Mouse (Mus musculus) thymus, postnatal 36 days (tissue): ENCODE measurements around the gene Rps18.
"Not testable (repeated sequence)": the region's sequence is repeated elsewhere in the genome, so short reads cannot be mapped to it uniquely, and the experiment has no call there.

Source experiments
- DNase-seq, 2 experiments: peaks; one replicate each; pipeline ENCODE4 v3.0.0; 2022; ENCODE audit warnings: mixed read lengths in 2 of 2

Rps18 gene

GRCm38 (mm10) chr17:33920282-33921097, 35.3 kb downstream of the Rps18 start:
- peak; percentile 83 to 87 for DNase-seq

- peak; percentile 75 to 82 for DNase-seq
Observed at GRCm38 (mm10) chr17:33919351-33920281, 36.2 kb downstream of the Rps18 start.

- peak in 1 of 2 experiments; percentile 51 for DNase-seq
Observed at GRCm38 (mm10) chr17:33918293-33919203, 37.3 kb downstream of the Rps18 start.

GRCm38 (mm10) chr17:33917656-33918292, 38.0 kb downstream of the Rps18 start:
- peak in 1 of 2 experiments; percentile 29 for DNase-seq

DNA sequence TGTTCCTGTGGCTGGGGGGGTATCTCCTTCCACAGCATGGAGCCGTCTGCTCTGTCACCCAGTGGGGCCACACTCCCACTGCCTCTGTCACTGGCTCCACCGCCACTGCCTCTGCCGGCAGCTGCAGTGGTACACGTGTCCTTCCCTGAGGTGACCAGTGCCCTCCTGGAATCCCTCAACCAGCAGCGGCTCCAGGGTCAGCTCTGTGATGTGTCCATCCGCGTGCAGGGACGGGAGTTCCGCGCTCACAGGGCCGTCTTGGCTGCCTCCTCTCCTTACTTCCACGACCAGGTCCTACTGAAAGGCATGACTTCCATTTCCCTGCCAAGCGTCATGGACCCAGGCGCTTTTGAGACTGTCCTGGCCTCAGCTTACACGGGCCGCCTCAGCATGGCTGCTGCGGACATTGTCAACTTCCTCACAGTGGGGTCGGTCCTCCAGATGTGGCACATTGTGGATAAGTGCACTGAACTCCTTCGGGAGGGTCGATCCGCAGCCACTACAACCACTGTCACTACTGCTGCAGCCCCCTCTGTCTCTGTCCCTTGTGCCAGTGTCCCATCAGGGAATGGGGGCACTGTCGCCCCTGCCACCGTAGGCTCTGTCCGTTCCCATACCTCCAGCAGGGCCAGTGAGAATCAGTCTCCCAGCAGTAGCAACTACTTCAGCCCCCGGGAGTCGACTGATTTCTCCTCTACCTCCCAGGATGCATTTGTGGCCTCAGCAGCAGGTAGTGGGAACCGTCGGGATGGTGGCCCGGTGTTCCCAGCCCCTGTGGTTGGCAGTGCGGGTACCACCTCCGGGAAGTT, 38.8 kb downstream of the Rps18 start:
- peak in 1 of 2 experiments; percentile 40 for DNase-seq

- peak in 1 of 2 experiments; percentile 82 for DNase-seq
Observed at GRCm38 (mm10) chr17:33916294-33916693, 39.5 kb downstream of the Rps18 start.

DNA sequence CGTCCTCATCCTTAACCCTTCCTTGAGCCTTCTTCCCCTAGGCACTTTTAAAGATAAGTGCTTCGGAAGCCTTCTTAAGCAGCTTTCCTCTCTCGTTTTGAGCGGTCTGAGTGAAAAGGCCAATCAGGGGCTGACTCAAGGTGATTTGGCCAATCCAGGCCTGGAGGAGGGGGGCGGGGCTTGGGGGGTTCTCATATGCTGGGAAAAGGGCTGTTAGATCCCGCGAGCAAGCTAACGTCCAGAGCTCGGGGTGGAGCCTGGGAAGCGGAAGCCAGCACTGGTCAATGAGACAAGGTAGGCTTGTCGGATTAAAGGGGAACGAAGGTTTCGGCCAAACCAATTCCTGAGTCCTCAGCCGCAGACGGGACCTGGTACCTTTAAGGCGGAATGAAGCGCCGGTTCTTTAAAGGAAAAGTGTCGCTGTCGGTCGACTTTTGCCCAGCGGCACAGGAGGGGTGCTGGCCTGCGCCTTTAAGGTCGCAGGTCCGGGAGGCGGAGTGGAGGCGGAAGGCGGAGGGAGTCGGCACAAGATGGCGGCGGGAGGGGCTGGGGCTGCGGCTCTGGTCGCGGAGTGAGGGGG, 40.0 kb downstream of the Rps18 start, which contains the start of the genes Tapbp and Zbtb22:
Gene Tapbp, plus strand, starts transcription at position 229 of the 580 bp plus-strand sequence.
Gene Zbtb22, plus strand, starts transcription at position 234 of the 580 bp plus-strand sequence.
- peak; percentile 93 to 95 for DNase-seq

GRCm38 (mm10) chr17:33914969-33915391, 40.8 kb downstream of the Rps18 start:
- DNase-seq, result peak in 1 of 2 experiments; percentile 28

DNA sequence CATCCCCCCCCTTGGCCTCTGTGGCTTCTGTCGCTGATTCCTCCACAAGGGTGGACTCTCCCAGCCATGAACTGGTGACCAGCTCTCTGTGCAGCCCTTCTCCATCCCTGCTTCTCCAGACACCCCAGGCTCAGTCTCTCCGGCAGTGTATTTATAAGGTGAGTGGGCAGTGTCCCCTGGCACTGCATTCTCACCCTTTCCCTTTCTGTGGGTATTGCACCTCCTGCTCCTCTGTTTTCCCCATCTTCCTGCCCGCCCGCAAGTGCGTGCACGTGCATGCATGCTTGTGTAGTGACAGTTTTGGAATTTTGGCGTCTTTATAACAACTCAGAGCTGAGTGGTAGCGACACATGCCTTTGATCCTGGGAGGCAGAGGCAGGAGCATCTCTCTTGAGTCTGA, 41.9 kb downstream of the Rps18 start:
- DNase-seq, result no peak

DNA sequence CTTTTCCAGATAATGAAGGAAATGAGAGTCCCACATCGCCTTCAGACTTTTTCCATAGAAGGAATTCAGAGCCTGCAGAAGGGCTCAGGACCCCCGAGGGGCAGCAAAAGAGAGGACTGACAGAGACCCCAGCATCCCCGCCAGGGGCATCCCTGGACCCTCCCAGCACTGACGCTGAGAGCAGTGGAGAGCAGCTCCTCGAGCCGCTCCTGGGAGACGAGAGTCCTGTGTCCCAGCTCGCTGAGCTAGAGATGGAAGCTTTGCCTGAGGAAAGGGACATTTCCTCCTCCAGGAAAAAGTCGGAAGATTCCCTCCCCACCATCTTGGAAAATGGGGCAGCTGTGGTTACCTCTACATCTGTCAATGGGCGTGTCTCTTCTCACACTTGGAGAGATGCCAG, 42.5 kb downstream of the Rps18 start:
- no peak for DNase-seq

DNA sequence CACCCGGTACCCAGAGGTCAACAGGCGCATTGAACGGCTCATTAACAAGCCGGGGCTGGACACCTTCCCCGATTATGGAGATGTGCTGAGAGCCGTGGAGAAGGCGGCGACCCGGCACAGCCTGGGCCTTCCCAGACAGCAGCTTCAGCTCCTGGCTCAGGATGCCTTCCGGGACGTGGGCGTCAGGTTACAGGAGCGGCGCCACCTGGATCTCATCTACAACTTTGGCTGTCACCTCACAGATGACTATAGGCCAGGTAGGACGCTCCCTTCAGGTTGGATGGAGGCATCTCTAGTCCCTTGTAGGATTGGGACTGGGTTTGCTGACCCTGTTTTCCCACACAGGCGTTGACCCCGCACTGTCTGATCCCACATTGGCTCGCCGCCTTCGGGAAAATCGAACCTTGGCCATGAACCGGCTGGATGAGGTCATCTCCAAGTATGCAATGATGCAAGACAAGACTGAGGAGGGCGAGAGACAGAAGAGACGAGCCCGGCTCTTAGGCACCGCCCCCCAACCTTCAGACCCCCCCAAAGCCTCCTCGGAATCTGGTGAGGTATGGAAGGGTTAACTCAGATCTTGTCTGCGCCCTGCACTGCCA, 43.9 kb downstream of the Rps18 start:
- DNase-seq, result peak in 1 of 2 experiments; percentile 22

DNA sequence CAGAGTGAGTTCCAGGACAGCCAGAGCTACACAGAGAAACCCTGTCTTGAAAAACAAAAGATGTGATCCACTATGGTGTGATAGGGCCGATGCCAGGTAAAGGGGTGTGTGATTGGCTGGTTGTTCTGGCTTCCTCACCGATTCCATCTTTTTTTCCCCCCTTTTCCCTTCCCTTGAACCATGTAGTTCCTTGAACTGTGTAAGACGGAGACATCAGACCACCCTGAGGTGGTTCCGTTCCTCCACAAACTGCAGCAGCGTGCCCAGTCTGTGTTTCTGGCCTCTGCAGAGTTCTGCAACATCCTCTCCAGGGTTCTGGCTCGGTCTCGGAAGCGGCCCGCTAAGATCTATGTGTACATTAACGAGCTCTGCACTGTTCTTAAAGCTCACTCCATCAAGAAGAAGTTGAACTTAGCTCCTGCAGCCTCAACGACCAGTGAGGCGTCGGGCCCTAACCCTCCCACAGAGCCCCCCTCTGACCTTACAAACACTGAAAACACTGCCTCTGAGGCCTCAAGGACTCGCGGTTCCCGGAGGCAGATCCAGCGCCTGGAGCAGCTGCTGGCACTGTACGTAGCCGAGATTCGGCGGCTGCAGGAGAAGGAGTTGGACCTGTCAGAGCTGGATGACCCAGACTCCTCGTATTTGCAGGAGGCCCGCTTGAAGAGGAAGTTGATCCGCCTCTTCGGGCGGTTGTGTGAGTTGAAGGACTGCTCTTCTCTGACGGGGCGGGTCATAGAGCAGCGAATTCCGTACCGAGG, 44.6 kb downstream of the Rps18 start:
- no peak for DNase-seq

GRCm38 (mm10) chr17:33910346-33911051, 45.3 kb downstream of the Rps18 start:
- DNase-seq, result peak in 1 of 2 experiments; percentile 34

GRCm38 (mm10) chr17:33909869-33910250, 45.9 kb downstream of the Rps18 start:
- peak; percentile 57 to 59 for DNase-seq

GRCm38 (mm10) chr17:33909077-33909868, 46.5 kb downstream of the Rps18 start, which contains the start of gene Daxx:
Gene Daxx, plus strand, starts transcription at chr17:33909414.
- DNase-seq, result peak; percentile 98 to 99

- peak; percentile 47 to 62 for DNase-seq
Observed at GRCm38 (mm10) chr17:33908331-33909076, 47.3 kb downstream of the Rps18 start.

DNA sequence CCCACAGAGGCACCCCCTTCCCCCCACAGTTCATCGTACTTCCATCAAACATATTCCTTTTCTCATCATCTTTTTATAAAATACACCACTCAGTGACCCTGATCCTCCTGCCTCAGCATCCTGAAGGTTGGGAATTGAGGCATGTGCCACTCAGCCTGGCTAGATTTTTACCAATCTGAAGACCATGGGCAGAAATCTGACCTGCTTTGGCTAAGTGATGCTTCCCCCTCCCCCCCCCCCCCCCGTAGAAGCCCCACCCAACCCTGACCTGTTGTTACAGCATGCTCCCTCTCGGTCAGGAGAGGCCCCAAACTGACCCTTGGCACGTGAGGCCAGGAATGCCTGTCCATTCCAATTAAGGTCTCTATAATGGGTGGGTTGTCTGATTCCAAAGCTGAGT, 51.0 kb downstream of the Rps18 start, which contains the start of gene Platr17:
Gene Platr17, plus strand, starts transcription at position 301 of the 400 bp plus-strand sequence.
- DNase-seq, result not testable (repeated sequence)
